Mouse (Mus musculus) kidney, embryonic 14.5 days (tissue): ENCODE data around the gene Gm4559. TPM values are rescaled to one million over a fixed set of nuclear protein-coding genes. Genes with fewer than 3 reads are reported as not detected.
"Not testable (repeated sequence)": the region's sequence is repeated elsewhere in the genome, so short reads cannot be mapped to it uniquely, and the experiment has no call there.

Experiments
- ATAC-seq: fragments of 200-750 bp; cut with Nextera tagmentation; 2 replicates; pipeline ENCODE4 v1.8.0; 2017; ENCODE audit warnings: moderate number of reproducible peaks, mild to moderate bottlenecking, moderate TSS enrichment, moderate library complexity; ENCODE audit not compliant: low FRiP score, low TSS enrichment
- H3K27ac ChIP-seq: fragments of 300-500 bp; sonication (generic); 2 replicates; pipeline ENCODE4 v1.5.1; 2014; ENCODE audit warnings: low read depth, mild to moderate bottlenecking, low read length, moderate library complexity, mixed read lengths
- H3K27me3 ChIP-seq: fragments of 300-500 bp; sonication (generic); 2 replicates; pipeline ENCODE4 v1.6.1; 2014; ENCODE audit warnings: mild to moderate bottlenecking, low read length; ENCODE audit not compliant: control insufficient read depth, insufficient read depth
- H3K36me3 ChIP-seq: fragments of 300-500 bp; sonication (generic); 2 replicates; pipeline ENCODE4 v1.6.1; 2014; ENCODE audit warnings: low read length, mixed read lengths; ENCODE audit not compliant: control insufficient read depth, insufficient read depth
- H3K4me1 ChIP-seq: fragments of 300-500 bp; sonication (generic); 2 replicates; pipeline ENCODE4 v1.6.1; 2014; ENCODE audit warnings: low read length, mixed read lengths; ENCODE audit not compliant: control insufficient read depth, insufficient read depth
- H3K4me2 ChIP-seq: fragments of 300-500 bp; sonication (generic); replicated peaks from 2 replicates; pipeline ENCODE4 v1.6.1; 2014; ENCODE audit warnings: low read depth, mild to moderate bottlenecking, low read length
- H3K4me3 ChIP-seq: fragments of 300-500 bp; sonication (generic); 2 replicates; pipeline ENCODE4 v1.5.1; 2014; ENCODE audit warnings: mild to moderate bottlenecking, low read length
- H3K9ac ChIP-seq: fragments of 300-500 bp; sonication (generic); 2 replicates; pipeline ENCODE4 v1.6.1; 2014; ENCODE audit warnings: low read depth, mild to moderate bottlenecking, low read length, moderate library complexity
- H3K9me3 ChIP-seq: fragments of 300-500 bp; sonication (generic); 2 replicates; pipeline ENCODE4 v1.6.1; 2016; ENCODE audit warnings: low read length; ENCODE audit not compliant: control insufficient read depth
- WGBS: fragments of 180-500 bp; shearing (Covaris S2); extraction: QIAGEN DNeasy Blood & Tissue Kit; methylation state at CpG from one replicate; pipeline ENCODE4 v1.1.7; 2014; 5-methylcytosine and 5-hydroxymethylcytosine counted together
- polyA plus RNA-seq: library from polyadenylated mRNA; unstranded; fragments of >200 nt; fragmentation: Nextera tagmentation; extraction: Ambion mirVana; gene quantifications from 2 replicates; pipeline ENCODE4 v1.2.1, GENCODE M21; 2014

Gm4559 gene
- polyA plus RNA-seq, 1 experiment from 2014 or later = not detected

GRCm38 (mm10) chr7:142314600-142315285 lies 40.6 kb upstream of the Gm4559 start:
- Histone ChIP-seq H3K27me3 (no peaks in the 10 kb centered on the region), H3K4me2 (no peak overlapping the region), H3K36me3 (no peaks in the 10 kb centered on the region), H3K27ac (no peak overlapping the region), H3K4me3 (no peak overlapping the region), H3K9me3 (no peaks in the 10 kb centered on the region), H3K9ac (no peak overlapping the region), H3K4me1 (no peaks in the 10 kb centered on the region)
- no peak for ATAC-seq
- WGBS = 51% methylated on average over 5 of the region's 5 CpGs

- H3K36me3 ChIP-seq, H3K27me3 ChIP-seq, ATAC-seq, H3K4me1 ChIP-seq, H3K4me3 ChIP-seq, H3K4me2 ChIP-seq, H3K9ac ChIP-seq, H3K9me3 ChIP-seq, H3K27ac ChIP-seq: not testable (repeated sequence)
- WGBS = 77% methylated on average over 1 of the region's 1 CpGs
Observed at GRCm38 (mm10) chr7:142303929-142304328, 29.8 kb upstream of the Gm4559 start.

GRCm38 (mm10) chr7:142303249-142303648 lies 29.1 kb upstream of the Gm4559 start, which contains the start of gene Krtap5-4:
TSS of gene Krtap5-4 (plus strand) at chr7:142303549.
- no peak for ATAC-seq
- H3K4me1 ChIP-seq = no peaks in the 10 kb centered on the region
- H3K4me3 ChIP-seq = no peak within 1 kb of the TSS
- no peaks in the 10 kb centered on the region for H3K27me3 ChIP-seq
- WGBS = 39% methylated on average over 3 of the region's 3 CpGs
- no peak within 1 kb of the TSS for H3K27ac ChIP-seq
- H3K36me3 ChIP-seq = no peaks in the 10 kb centered on the region
- H3K9ac ChIP-seq = no peak within 1 kb of the TSS
- no peaks in the 10 kb centered on the region for H3K9me3 ChIP-seq
- no peak within 1 kb of the TSS for H3K4me2 ChIP-seq

- H3K27me3 ChIP-seq, H3K4me1 ChIP-seq, H3K27ac ChIP-seq, H3K9ac ChIP-seq, H3K4me3 ChIP-seq, H3K9me3 ChIP-seq, H3K4me2 ChIP-seq, H3K36me3 ChIP-seq, ATAC-seq: not testable (repeated sequence)
Observed at GRCm38 (mm10) chr7:142297018-142297417, 22.9 kb upstream of the Gm4559 start, which contains the start of gene Krtap5-1. TSS of gene Krtap5-1 (minus strand) at chr7:142297118.

GRCm38 (mm10) chr7:142296108-142296507 lies 21.9 kb upstream of the Gm4559 start:
- ATAC-seq, H3K27ac ChIP-seq, H3K9ac ChIP-seq, H3K36me3 ChIP-seq, H3K9me3 ChIP-seq, H3K4me3 ChIP-seq, H3K27me3 ChIP-seq, H3K4me1 ChIP-seq, H3K4me2 ChIP-seq: not testable (repeated sequence)
- WGBS = 10% methylated on average over 4 of the region's 4 CpGs

GRCm38 (mm10) chr7:142295418-142295817 lies 21.3 kb upstream of the Gm4559 start:
- H3K4me3 ChIP-seq = no peak overlapping the region
- H3K27me3 ChIP-seq = no peaks in the 10 kb centered on the region
- H3K9ac ChIP-seq = no peak overlapping the region
- no peak for ATAC-seq
- no peaks in the 10 kb centered on the region for H3K9me3 ChIP-seq
- no peaks in the 10 kb centered on the region for H3K36me3 ChIP-seq
- H3K27ac ChIP-seq = no peak overlapping the region
- H3K4me1 ChIP-seq = no peaks in the 10 kb centered on the region
- H3K4me2 ChIP-seq = no peak overlapping the region

- ATAC-seq, H3K4me3 ChIP-seq, H3K9ac ChIP-seq, H3K36me3 ChIP-seq, H3K4me2 ChIP-seq, H3K27me3 ChIP-seq, H3K27ac ChIP-seq, H3K9me3 ChIP-seq, H3K4me1 ChIP-seq: not testable (repeated sequence)
- WGBS = 0% methylated on average over 2 of the region's 2 CpGs
Observed at GRCm38 (mm10) chr7:142293851-142294250, 19.7 kb upstream of the Gm4559 start.

- not testable (repeated sequence) for H3K36me3 ChIP-seq, H3K4me2 ChIP-seq, H3K9me3 ChIP-seq, H3K27ac ChIP-seq, H3K4me3 ChIP-seq, H3K9ac ChIP-seq, H3K27me3 ChIP-seq
- ATAC-seq = peak; percentile 55; the same call in 1 of the 2 replicates
- H3K4me1 ChIP-seq = peaks cover 11% of the 10 kb centered on the region; the same call in 1 of the 2 replicates
- WGBS = 21% methylated on average over 9 of the region's 9 CpGs
Observed at GRCm38 (mm10) chr7:142285910-142286612, 11.9 kb upstream of the Gm4559 start.

- Histone ChIP-seq H3K36me3 (no peaks in the 10 kb centered on the region), H3K9ac (peak overlapping the region; percentile 75; the same call in 1 of the 2 replicates), H3K4me2 (peak overlapping the region; percentile 79), H3K4me3 (peak overlapping the region; percentile 59), H3K4me1 (peaks cover 11% of the 10 kb centered on the region; the same call in 1 of the 2 replicates), H3K9me3 (no peaks in the 10 kb centered on the region), H3K27ac (no peak overlapping the region; the same call in 1 of the 2 replicates), H3K27me3 (no peaks in the 10 kb centered on the region)
- peak; percentile 66 for ATAC-seq
- 9% methylated on average over 23 of the region's 23 CpGs for WGBS
Observed at GRCm38 (mm10) chr7:142285130-142285835, 11.1 kb upstream of the Gm4559 start.
